Mouse (Mus musculus) testis, adult 2 months (tissue): ENCODE measurements at regions not wholly inside any gene's neighbourhood (a gene's known extent, or its start where the extent isn't known, plus 50 kb on each side); places are given as distances from the start of the nearest gene placed in this dataset.
"Not testable (repeated sequence)": the region's sequence is repeated elsewhere in the genome, so short reads cannot be mapped to it uniquely, and the experiment has no call there.

ENCODE experiments used
- H3K27ac ChIP-seq: fragments of 200-500 bp; 2 replicates; pipeline ENCODE4 v1.5.1; 2012; ENCODE audit warnings: low read depth, low read length; ENCODE audit not compliant: control insufficient read depth, insufficient read depth
- H3K27me3 ChIP-seq: fragments of 200-500 bp; 2 replicates; pipeline ENCODE4 v1.6.1; 2012; ENCODE audit warnings: mild to moderate bottlenecking, low read length, moderate library complexity; ENCODE audit not compliant: control insufficient read depth, insufficient read depth
- H3K36me3 ChIP-seq: fragments of 200-500 bp; 2 replicates; pipeline ENCODE4 v1.6.1; 2012; ENCODE audit warnings: mild to moderate bottlenecking, low read length; ENCODE audit not compliant: control insufficient read depth, insufficient read depth
- H3K4me1 ChIP-seq: fragments of 200-500 bp; 2 replicates; pipeline ENCODE4 v1.6.1; 2012; ENCODE audit warnings: low read length; ENCODE audit not compliant: control insufficient read depth, insufficient read depth
- H3K4me3 ChIP-seq: fragments of 200-500 bp; 2 replicates; pipeline ENCODE4 v1.5.1; 2012; ENCODE audit warnings: low read depth, mild to moderate bottlenecking, low read length, moderate library complexity, mixed read lengths; ENCODE audit not compliant: control insufficient read depth
- CTCF ChIP-seq: fragments of 200-500 bp; IDR thresholded peaks from 2 replicates; pipeline ENCODE4 v1.5.1; 2012; ENCODE audit warnings: low read depth, mild to moderate bottlenecking, inconsistent platforms, low read length, moderate library complexity; ENCODE audit not compliant: control insufficient read depth, insufficient read depth, insufficient replicate concordance
- POLR2A ChIP-seq: fragments of 200-500 bp; IDR thresholded peaks from 2 replicates; pipeline ENCODE4 v1.6.1; 2012; ENCODE audit warnings: low read depth, mild to moderate bottlenecking, inconsistent platforms, low read length, moderate library complexity; ENCODE audit not compliant: control insufficient read depth

- Histone ChIP-seq H3K27me3 (no peaks in the 10 kb centered on the region), H3K4me1 (peaks cover 24% of the 10 kb centered on the region)
- no peak for TF ChIP-seq CTCF
- no peak for TF ChIP-seq POLR2A
Observed at GRCm38 (mm10) chr5:148750002-148750734, 179.0 kb downstream of the Katnal1 start.

GRCm38 (mm10) chr5:148747972-148748764 is 181.0 kb downstream of the Katnal1 start:
- no peaks in the 10 kb centered on the region for H3K36me3 ChIP-seq

More at GRCm38 (mm10) chr5:148750002-148750734, 179.0 kb downstream of the Katnal1 start:
- H3K36me3 ChIP-seq: no peaks in the 10 kb centered on the region
- H3K4me3 ChIP-seq: no peak overlapping the region
- no peak overlapping the region for H3K27ac ChIP-seq

DNA sequence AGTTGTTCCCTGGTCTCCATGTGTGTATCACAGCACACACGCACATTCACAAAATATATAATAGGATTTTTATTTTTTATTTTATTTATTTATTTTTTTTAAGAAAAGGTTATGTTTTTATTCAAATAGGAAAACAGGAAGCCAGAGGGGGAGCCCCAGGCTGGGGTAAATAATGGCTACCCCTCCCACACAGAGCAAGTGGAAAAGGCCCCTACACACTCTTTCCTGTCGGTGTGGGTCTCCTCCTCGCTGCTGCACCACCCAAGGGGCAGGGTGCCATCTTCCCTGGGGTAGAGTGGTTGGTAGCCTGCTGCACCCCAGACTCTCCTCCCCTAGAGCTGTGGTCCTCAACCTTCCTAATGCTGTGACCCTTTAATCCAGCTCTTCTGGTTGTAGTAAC is 181.6 kb downstream of the Katnal1 start:
- H3K4me1 ChIP-seq: peaks cover 16% of the 10 kb centered on the region
- H3K27me3 ChIP-seq: no peaks in the 10 kb centered on the region
- TF ChIP-seq POLR2A: no peak
- TF ChIP-seq CTCF: no peak
- no peak overlapping the region for H3K27ac ChIP-seq
- no peaks in the 10 kb centered on the region for H3K36me3 ChIP-seq
- no peak overlapping the region for H3K4me3 ChIP-seq

More at GRCm38 (mm10) chr5:148747972-148748764, 181.0 kb downstream of the Katnal1 start:
- Histone ChIP-seq H3K4me1 (peaks cover 16% of the 10 kb centered on the region), H3K27me3 (no peaks in the 10 kb centered on the region), H3K4me3 (no peak overlapping the region), H3K27ac (no peak overlapping the region)
- TF ChIP-seq POLR2A: no peak
- TF ChIP-seq CTCF: no peak

DNA sequence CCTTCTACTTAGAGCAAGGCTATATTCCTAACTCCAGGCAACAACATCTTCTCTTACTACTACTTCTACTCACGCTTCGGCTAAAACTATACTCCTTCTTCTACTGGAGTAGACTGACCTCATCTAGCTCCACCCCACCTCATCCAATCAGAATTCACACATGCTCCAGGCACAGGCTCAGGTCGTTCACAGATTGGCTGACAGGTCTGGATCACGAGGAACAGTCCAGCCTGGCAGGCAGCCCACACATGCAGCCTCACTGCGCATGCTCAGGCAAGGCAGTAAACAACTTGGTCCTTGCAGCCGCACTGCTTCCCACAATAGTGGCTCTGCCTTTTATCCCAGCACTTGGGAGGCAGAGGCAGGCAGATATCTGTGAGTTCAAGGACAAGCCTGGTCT is 182.4 kb downstream of the Katnal1 start:
- not testable (repeated sequence) for H3K36me3 ChIP-seq, H3K27ac ChIP-seq, H3K27me3 ChIP-seq, H3K4me3 ChIP-seq
- peaks cover 15% of the 10 kb centered on the region for H3K4me1 ChIP-seq

DNA sequence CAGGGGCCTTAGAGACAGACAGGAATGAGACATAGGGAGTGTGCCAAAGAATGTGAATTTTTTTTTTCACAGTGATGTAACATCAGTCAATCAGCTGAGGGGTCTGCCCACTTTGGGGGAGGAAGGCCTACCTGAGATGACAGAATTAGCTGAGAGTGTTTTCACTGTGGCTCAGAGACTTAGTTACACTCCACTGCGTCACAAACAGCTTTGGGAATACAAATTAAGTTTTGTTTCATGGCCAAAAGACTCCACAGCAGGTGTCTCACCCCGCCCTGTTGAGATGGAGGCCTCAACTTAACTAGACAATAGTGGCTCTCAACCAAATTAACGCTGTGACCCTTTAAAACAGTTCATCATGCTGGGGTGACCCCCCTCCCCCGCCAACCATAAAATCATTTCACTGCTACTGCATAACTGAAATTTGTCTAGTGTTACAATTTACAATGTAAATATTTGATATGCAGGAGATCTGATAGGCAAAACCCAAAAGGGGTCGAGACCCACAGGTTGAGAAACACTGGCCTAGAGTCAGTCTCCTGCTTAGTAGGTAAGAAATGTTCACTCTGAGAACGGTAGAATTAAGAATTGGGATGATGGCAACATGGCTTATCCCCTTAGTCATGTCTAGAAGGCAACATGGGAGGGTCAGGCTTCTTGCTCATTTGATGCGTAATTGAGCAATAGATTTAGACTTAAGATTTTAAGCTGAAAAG is 184.3 kb downstream of the Katnal1 start:
- H3K27ac ChIP-seq: no peak overlapping the region
- H3K4me3 ChIP-seq: no peak overlapping the region
- no peaks in the 10 kb centered on the region for H3K27me3 ChIP-seq
- no peaks in the 10 kb centered on the region for H3K36me3 ChIP-seq
- peaks cover 19% of the 10 kb centered on the region for H3K4me1 ChIP-seq
- TF ChIP-seq POLR2A: no peak
- TF ChIP-seq CTCF: no peak

DNA sequence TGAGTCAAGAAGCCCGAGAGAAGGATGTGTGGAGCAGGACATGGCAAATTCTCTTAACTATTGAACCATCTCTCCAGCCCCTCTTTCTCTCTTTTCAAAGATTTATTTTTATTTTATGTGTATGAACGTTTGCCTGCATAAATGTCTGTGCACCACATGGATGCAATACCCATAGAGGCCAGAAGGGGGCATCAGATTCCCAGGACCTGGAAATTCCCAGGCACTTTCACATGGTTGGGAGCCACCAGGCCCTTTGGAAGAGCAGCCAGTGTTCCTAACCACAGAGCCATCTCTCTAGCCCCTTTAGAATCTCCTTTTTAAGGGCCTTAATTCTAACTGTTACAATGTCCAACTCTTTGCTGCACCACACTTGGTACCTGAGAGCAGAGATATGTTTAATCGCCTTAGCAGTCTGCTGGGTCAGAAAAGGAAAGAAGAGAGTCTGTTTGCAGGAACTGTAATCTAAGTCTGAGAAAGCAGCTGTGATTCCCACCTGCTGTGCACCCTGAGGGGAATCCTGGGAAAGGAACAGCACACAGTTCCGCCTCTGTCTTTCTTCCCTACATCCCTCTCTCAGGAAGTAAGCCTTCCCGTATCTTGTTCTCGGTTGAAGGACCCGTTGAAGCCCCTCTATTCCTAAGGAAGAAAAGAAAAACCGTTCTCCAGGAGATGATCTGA is 186.8 kb downstream of the Katnal1 start:
- Histone ChIP-seq H3K27me3 (no peaks in the 10 kb centered on the region), H3K27ac (no peak overlapping the region), H3K4me3 (no peak overlapping the region; the same call in 1 of the 2 replicates), H3K36me3 (no peaks in the 10 kb centered on the region), H3K4me1 (peaks cover 9% of the 10 kb centered on the region)
- TF ChIP-seq CTCF (peak; percentile 50; the same call in 1 of the 2 replicates), POLR2A (no peak)
